Comparison of ENCODE assay signal across 10 mouse cellular contexts in genomic region chr16:5467587-5467986, GRCm38 (mm10).
A peak's percentile ranks its signal among the peaks of the same experiment; 100 is the strongest.
DNase-seq lines count a peak whose midpoint lies in the region; ATAC-seq and TF ChIP-seq lines count a peak whose summit lies in the region.
"Had no signal": no experiment of that assay in that cellular context is flagged by ENCODE, and none has a peak within 500 bp of the region (broad histone marks: within the 10 kb centered on the region; RNA-seq: fewer than 3 reads in every experiment).

No protein-coding gene starts in this region.

- DNase-seq in gastrocnemius, postnatal 14 days, result peak; percentile 15
- no peak for DNase-seq in gastrocnemius, adult 18-20 months (ENCODE audit: low spot score)
- DNase-seq in neural tube, embryonic 11.5 days (ENCODE audit: low spot score), result peak; percentile 71
- DNase-seq in neural tube, embryonic 10.5 days (ENCODE audit: extremely low spot score, low spot score), result no peak
- DNase-seq in cerebellum, adult 9-10 months, result peak; percentile 24
- peak; percentile 60 for DNase-seq in heart, postnatal 4 days
- peak; percentile 81 for DNase-seq in midbrain, postnatal 0 days (ENCODE audit: low spot score)
- DNase-seq in urinary bladder, postnatal 10 days (ENCODE audit: low spot score), result no peak

- intact Hi-C loops in gastrocnemius, postnatal 14 days (cut with DNase I; ENCODE audit: low total_unique reads), result loop anchor here (2.0 kb wide), 1 partner anchor 161 kb away; no protein-coding TSS in a partner anchor

- TF ChIP-seq CTCF in midbrain, postnatal 0 days (IDR thresholded peaks at IDR 0.05), result peak; percentile 82

- no peak for ATAC-seq in neural tube, embryonic 11.5 days (ENCODE audit: insufficient read depth, low FRiP score, low TSS enrichment)
- no peak for ATAC-seq in midbrain, postnatal 0 days (ENCODE audit: low FRiP score)

- H3K9ac ChIP-seq in neural tube, embryonic 11.5 days (ENCODE audit: low read length), result no peak overlapping the region
- no peak overlapping the region for H3K9ac ChIP-seq in midbrain, postnatal 0 days (replicated peaks; ENCODE audit: low read length, poor library complexity, severe bottlenecking)

- no peaks in the 10 kb centered on the region for H3K36me3 ChIP-seq in neural tube, embryonic 11.5 days (ENCODE audit: control insufficient read depth, insufficient read depth, low read length)
- no peaks in the 10 kb centered on the region for H3K36me3 ChIP-seq in midbrain, postnatal 0 days (ENCODE audit: insufficient read depth, low read length)
- H3K36me3 ChIP-seq: G1E had no signal

- 5% methylated on average over 3 of the region's 3 CpGs for WGBS in neural tube, embryonic 11.5 days
- 6% methylated on average over 3 of the region's 3 CpGs for WGBS in midbrain, postnatal 0 days

- H3K27me3 ChIP-seq in neural tube, embryonic 11.5 days (ENCODE audit: control insufficient read depth, insufficient read depth, low read length), result no peaks in the 10 kb centered on the region
- no peaks in the 10 kb centered on the region for H3K27me3 ChIP-seq in midbrain, postnatal 0 days (ENCODE audit: insufficient read depth, low read length)

- no peaks in the 10 kb centered on the region for H3K9me3 ChIP-seq in neural tube, embryonic 11.5 days (ENCODE audit: control insufficient read depth, low read length)
- H3K9me3 ChIP-seq in midbrain, postnatal 0 days (ENCODE audit: low read length), result no peaks in the 10 kb centered on the region

- H3K4me2 ChIP-seq in neural tube, embryonic 11.5 days (ENCODE audit: low read depth), result no peak overlapping the region
- H3K4me2 ChIP-seq in midbrain, postnatal 0 days (ENCODE audit: low read depth, low read length, poor library complexity, severe bottlenecking), result no peak overlapping the region

- H3K27ac ChIP-seq in neural tube, embryonic 11.5 days (ENCODE audit: low read depth, low read length), result no peak overlapping the region
- H3K27ac ChIP-seq in midbrain, postnatal 0 days (ENCODE audit: low read depth, low read length), result no peak overlapping the region

- no peak overlapping the region for H3K4me3 ChIP-seq in neural tube, embryonic 11.5 days (ENCODE audit: low read depth, low read length)
- no peak overlapping the region for H3K4me3 ChIP-seq in midbrain, postnatal 0 days (ENCODE audit: low read depth, low read length)
- H3K4me3 ChIP-seq: myocyte had no signal

- H3K4me1 ChIP-seq in neural tube, embryonic 11.5 days (ENCODE audit: control insufficient read depth, insufficient read depth, low read length), result no peaks in the 10 kb centered on the region
- H3K4me1 ChIP-seq in midbrain, postnatal 0 days (ENCODE audit: insufficient read depth, low read length), result no peaks in the 10 kb centered on the region

Comparison
In these comparisons a context has a peak if more than half of its experiments do, and no peak if none do; other contexts are left out.
1. DNase-seq: peak in gastrocnemius, postnatal 14 days (single experiment), neural tube, embryonic 11.5 days (single experiment), cerebellum, adult 9-10 months (single experiment), heart, postnatal 4 days (single experiment) and midbrain, postnatal 0 days (single experiment); none in gastrocnemius, adult 18-20 months (single experiment), neural tube, embryonic 10.5 days (single experiment) and urinary bladder, postnatal 10 days (single experiment).